Mouse (Mus musculus) testis, adult 2 months (tissue): ENCODE results near the gene 6820408C15Rik.
A peak's percentile ranks its signal among the peaks of the same experiment; 100 is the strongest.

Experiments
- CTCF ChIP-seq: fragments of 200-500 bp; IDR thresholded peaks from 2 replicates; pipeline ENCODE4 v1.5.1; 2012; ENCODE audit warnings: low read depth, mild to moderate bottlenecking, inconsistent platforms, low read length, moderate library complexity; ENCODE audit not compliant: control insufficient read depth, insufficient read depth, insufficient replicate concordance
- POLR2A ChIP-seq: fragments of 200-500 bp; IDR thresholded peaks from 2 replicates; pipeline ENCODE4 v1.6.1; 2012; ENCODE audit warnings: low read depth, mild to moderate bottlenecking, inconsistent platforms, low read length, moderate library complexity; ENCODE audit not compliant: control insufficient read depth

GRCm38 (mm10) chr2:152406126-152406525 lies 9.3 kb upstream of the 6820408C15Rik start:
- TF ChIP-seq CTCF = no peak
- peak; percentile 43; the same call in 1 of the 2 replicates for TF ChIP-seq POLR2A
